Mouse (Mus musculus) ES-E14 (cell line): ENCODE measurements around the gene Kcnip1. TPM values are rescaled to one million over a fixed set of nuclear protein-coding genes. Genes with fewer than 3 reads are reported as not detected.

Source experiments
- DNase-seq: peaks from one replicate; pipeline ENCODE4 v3.0.0-alpha.2; 2013; ENCODE audit warnings: low read depth, low spot score
- H3K27ac ChIP-seq: 2 replicates; pipeline ENCODE4 v1.5.1; 2012; ENCODE audit warnings: low read depth, mild to moderate bottlenecking, low read length, moderate library complexity, mixed read lengths; ENCODE audit not compliant: poor library complexity, insufficient read depth, severe bottlenecking
- H3K36me3 ChIP-seq: 2 replicates; pipeline ENCODE4 v1.6.1; 2012; ENCODE audit warnings: mild to moderate bottlenecking, low read length, moderate library complexity, mixed read lengths; ENCODE audit not compliant: control insufficient read depth, poor library complexity, insufficient read depth, severe bottlenecking
- H3K4me1 ChIP-seq, 2 experiments: fragments of 150-350 bp in 1 of 2; sonication (generic) in 1 of 2; 2 replicates each; pipeline ENCODE4 v1.6.1; 2012; ENCODE audit warnings: low read length in 2 of 2, mild to moderate bottlenecking in 1 of 2, mixed read lengths in 1 of 2; ENCODE audit not compliant: control insufficient read depth in 2 of 2, insufficient read depth in 2 of 2, poor library complexity in 1 of 2
- H3K4me3 ChIP-seq, 2 experiments: fragments of 150-350 bp in 1 of 2; sonication (generic) in 1 of 2; 2 replicates each; pipeline ENCODE4 v1.5.1; 2012; ENCODE audit warnings: low read length in 2 of 2, low read depth in 1 of 2, mild to moderate bottlenecking in 1 of 2, mixed read lengths in 1 of 2; ENCODE audit not compliant: insufficient read depth in 1 of 2, poor library complexity in 1 of 2, severe bottlenecking in 1 of 2
- H3K9ac ChIP-seq: 2 replicates; pipeline ENCODE4 v1.6.1; 2012; ENCODE audit warnings: low read depth, mild to moderate bottlenecking, low read length, mixed read lengths; ENCODE audit not compliant: poor library complexity, insufficient read depth, severe bottlenecking
- H3K9me3 ChIP-seq: fragments of 150-350 bp; sonication (generic); 2 replicates; pipeline ENCODE4 v1.6.1; 2012; ENCODE audit warnings: low read depth, mild to moderate bottlenecking, low read length; ENCODE audit not compliant: control insufficient read depth, insufficient read depth
- CHD2 ChIP-seq: IDR thresholded peaks from 2 replicates; pipeline ENCODE4 v1.6.1; 2014; ENCODE audit warnings: mild to moderate bottlenecking, low read depth, low read length, inconsistent platforms
- HCFC1 ChIP-seq: IDR thresholded peaks from 2 replicates; pipeline ENCODE4 v1.6.1; 2012; ENCODE audit warnings: low read length, inconsistent platforms, borderline replicate concordance; ENCODE audit not compliant: insufficient read depth
- MAFK ChIP-seq: IDR thresholded peaks from 2 replicates; pipeline ENCODE4 v1.6.1; 2014; ENCODE audit warnings: mild to moderate bottlenecking, low read depth, low read length, inconsistent platforms; ENCODE audit not compliant: insufficient read depth
- ZC3H11A ChIP-seq: IDR thresholded peaks from 2 replicates; pipeline ENCODE4 v1.6.1; 2012; ENCODE audit warnings: low read depth, mild to moderate bottlenecking, inconsistent platforms, low read length, borderline replicate concordance
- ZNF384 ChIP-seq: IDR thresholded peaks from 2 replicates; pipeline ENCODE4 v1.6.1; 2012; ENCODE audit warnings: low read depth, low read length, inconsistent platforms
- in situ Hi-C, 2 experiments: fragments of 600-800 bp; cut with MboI; formaldehyde crosslinking; loops; one replicate each; pipeline ENCODE4 v1.15.1; 2025; ENCODE audit warnings: low sequenced_read_pairs in 2 of 2, inconsistent platforms in 1 of 2; ENCODE audit not compliant: unreplicated experiment in 2 of 2
- total RNA-seq: library from RNA; depleted of rRNA; stranded (reverse); fragments of 300-350 nt; gene quantifications from 2 replicates; pipeline ENCODE4 v1.2.3, GENCODE M21; 2012

Gene Kcnip1
- total RNA-seq, 1 experiment, result 0.22 TPM

- H3K27ac ChIP-seq, result no peak overlapping the region
- H3K4me3 ChIP-seq, result no peak overlapping the region
- H3K9me3 ChIP-seq, result no peaks in the 10 kb centered on the region
- in situ Hi-C loops, result no loop called here
- TF ChIP-seq CHD2 (no peak), MAFK (no peak), HCFC1 (no peak), ZC3H11A (no peak), ZNF384 (no peak)
- no peak for DNase-seq
- H3K9ac ChIP-seq, result no peak overlapping the region
- no peaks in the 10 kb centered on the region for H3K36me3 ChIP-seq
- H3K4me1 ChIP-seq, result no peaks in the 10 kb centered on the region
Observed at GRCm38 (mm10) chr11:33670105-33670965, 322.6 kb downstream of the Kcnip1 start.

- no peak for TF ChIP-seq ZC3H11A
- no peak for TF ChIP-seq ZNF384
- H3K36me3 ChIP-seq, result no peaks in the 10 kb centered on the region
- in situ Hi-C loops, result no loop called here
- no peaks in the 10 kb centered on the region for H3K4me1 ChIP-seq
- DNase-seq, result no peak
- no peak overlapping the region for H3K27ac ChIP-seq
- no peak overlapping the region for H3K9ac ChIP-seq
- H3K9me3 ChIP-seq, result no peaks in the 10 kb centered on the region
- no peak overlapping the region for H3K4me3 ChIP-seq
Observed at GRCm38 (mm10) chr11:33668376-33668775, 324.6 kb downstream of the Kcnip1 start.

- H3K4me1 ChIP-seq, result peaks cover 0 to 3% of the 10 kb centered on the region in 2 experiments; a peak in 1 of 4 replicates
- in situ Hi-C loops, result no loop called here
- no peak overlapping the region for H3K4me3 ChIP-seq
- no peaks in the 10 kb centered on the region for H3K36me3 ChIP-seq
- no peaks in the 10 kb centered on the region for H3K9me3 ChIP-seq
- H3K9ac ChIP-seq, result no peak overlapping the region
- no peak for TF ChIP-seq ZC3H11A
- no peak for TF ChIP-seq HCFC1
- TF ChIP-seq MAFK, result no peak
- no peak for TF ChIP-seq CHD2
- TF ChIP-seq ZNF384, result no peak
- DNase-seq, result no peak
- no peak overlapping the region for H3K27ac ChIP-seq
Observed at GRCm38 (mm10) chr11:33663599-33663998, 329.4 kb downstream of the Kcnip1 start.

DNA sequence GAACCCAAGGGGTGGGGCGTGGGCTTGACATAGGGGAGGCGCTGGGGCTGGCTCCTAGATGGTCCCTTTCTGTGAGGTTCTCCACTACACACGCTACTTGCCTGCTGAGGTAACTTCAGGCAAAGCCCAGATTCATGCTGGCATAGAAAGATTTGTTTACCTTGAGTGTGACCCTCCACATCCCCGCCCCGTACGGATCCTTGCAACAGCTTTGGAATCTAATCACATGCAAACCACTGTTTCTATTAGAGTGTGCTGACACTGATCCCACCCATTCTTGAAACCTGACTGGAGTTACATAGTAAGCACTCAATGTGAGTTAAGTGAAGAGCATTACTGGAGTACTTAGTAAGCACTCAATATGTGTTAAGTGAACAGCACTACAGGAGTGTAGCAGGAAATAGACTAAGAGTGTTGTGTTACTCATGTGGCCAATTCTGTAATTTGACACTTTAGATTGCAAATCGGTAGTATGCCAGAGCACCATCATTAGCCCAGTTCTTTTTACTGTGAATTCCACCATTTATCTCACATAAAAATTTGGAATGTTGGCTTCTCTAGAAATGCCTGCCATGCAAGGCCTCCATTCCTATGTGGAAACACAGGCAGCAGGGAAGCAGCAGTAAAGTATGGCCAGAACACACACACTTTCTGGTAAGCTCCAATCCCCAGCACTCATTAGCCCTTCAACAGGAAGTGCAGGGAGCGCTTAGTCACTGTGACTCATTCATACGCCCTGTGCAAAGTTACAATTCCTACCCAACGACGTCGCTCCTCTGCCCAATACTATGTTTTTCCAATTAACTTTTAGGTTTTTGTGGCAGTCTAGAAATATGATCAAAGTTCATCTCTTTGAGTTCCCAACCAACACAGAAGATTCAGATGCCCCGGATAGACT, 332.7 kb downstream of the Kcnip1 start:
- TF ChIP-seq MAFK (no peak), ZNF384 (no peak), HCFC1 (no peak), CHD2 (no peak), ZC3H11A (no peak)
- H3K4me1 ChIP-seq, result peaks cover 0 to 3% of the 10 kb centered on the region in 2 experiments; a peak in 1 of 4 replicates
- DNase-seq, result no peak
- no peak overlapping the region for H3K9ac ChIP-seq
- no peak overlapping the region for H3K4me3 ChIP-seq
- no peak overlapping the region for H3K27ac ChIP-seq
- H3K36me3 ChIP-seq, result no peaks in the 10 kb centered on the region
- in situ Hi-C loops, result no loop called here
- no peaks in the 10 kb centered on the region for H3K9me3 ChIP-seq
